Mouse (Mus musculus) liver, embryonic 11.5 days (tissue): Measurements from ENCODE around the gene Eif4a3. TPM values are rescaled to one million over a fixed set of nuclear protein-coding genes. Genes with fewer than 3 reads are reported as not detected.
"Not testable (repeated sequence)": the region's sequence is repeated elsewhere in the genome, so short reads cannot be mapped to it uniquely, and the experiment has no call there.

Experiments used
- ATAC-seq: fragments of 200-750 bp; cut with Nextera tagmentation; replicated peaks from 2 replicates; pipeline ENCODE4 v1.8.0; 2017; ENCODE audit warnings: moderate number of reproducible peaks, mild to moderate bottlenecking, moderate TSS enrichment, moderate library complexity; ENCODE audit not compliant: low FRiP score
- DNase-seq: peaks from one replicate; pipeline ENCODE4 v3.0.0-alpha.2; 2017; ENCODE audit warnings: low spot score
- H3K27ac ChIP-seq: fragments of 300-500 bp; sonication (generic); 2 replicates; pipeline ENCODE4 v1.5.1; 2014; ENCODE audit warnings: mild to moderate bottlenecking, low read depth, low read length, control low read depth
- H3K27me3 ChIP-seq: fragments of 300-500 bp; sonication (generic); replicated peaks from 2 replicates; pipeline ENCODE4 v1.6.1; 2014; ENCODE audit warnings: low read length, mixed read lengths; ENCODE audit not compliant: control insufficient read depth, insufficient read depth
- H3K36me3 ChIP-seq: fragments of 300-500 bp; sonication (generic); 2 replicates; pipeline ENCODE4 v1.6.1; 2014; ENCODE audit warnings: mild to moderate bottlenecking, low read length, moderate library complexity, mixed read lengths; ENCODE audit not compliant: control insufficient read depth, insufficient read depth
- H3K4me1 ChIP-seq: fragments of 300-500 bp; sonication (generic); replicated peaks from 2 replicates; pipeline ENCODE4 v1.6.1; 2014; ENCODE audit warnings: low read length, mixed read lengths; ENCODE audit not compliant: control insufficient read depth, insufficient read depth
- H3K4me2 ChIP-seq: fragments of 300-500 bp; sonication (generic); 2 replicates; pipeline ENCODE4 v1.6.1; 2014; ENCODE audit warnings: mild to moderate bottlenecking, control low read depth, moderate library complexity
- H3K4me3 ChIP-seq: fragments of 300-500 bp; sonication (generic); 2 replicates; pipeline ENCODE4 v1.5.1; 2014; ENCODE audit warnings: low read depth, low read length, control low read depth
- H3K9ac ChIP-seq: fragments of 300-500 bp; sonication (generic); 2 replicates; pipeline ENCODE4 v1.6.1; 2014; ENCODE audit warnings: low read depth, low read length, control low read depth
- H3K9me3 ChIP-seq: fragments of 300-500 bp; sonication (generic); 2 replicates; pipeline ENCODE4 v1.6.1; 2016; ENCODE audit warnings: low read length, inconsistent platforms, mixed read lengths; ENCODE audit not compliant: control insufficient read depth
- WGBS: fragments of 180-500 bp; shearing (Covaris S2); extraction: QIAGEN DNeasy Blood & Tissue Kit; methylation state at CpG from one replicate; pipeline ENCODE4 v1.1.7; 2014; 5-methylcytosine and 5-hydroxymethylcytosine counted together
- polyA plus RNA-seq: library from polyadenylated mRNA; unstranded; fragments of >200 nt; fragmentation: Nextera tagmentation; extraction: Ambion mirVana; gene quantifications from 2 replicates; pipeline ENCODE4 v1.2.1, GENCODE M21; 2014

The Eif4a3 gene
- polyA plus RNA-seq, 1 experiment from 2014 or later: 404 TPM

GRCm38 (mm10) chr11:119306762-119307657 is 7.1 kb upstream of the Eif4a3 start:
- DNase-seq (no peak), ATAC-seq (no peak)
- Histone ChIP-seq H3K9me3 (no peaks in the 10 kb centered on the region), H3K27me3 (peaks cover 18% of the 10 kb centered on the region), H3K36me3 (no peaks in the 10 kb centered on the region), H3K4me3 (no peak overlapping the region), H3K9ac (no peak overlapping the region), H3K27ac (no peak overlapping the region), H3K4me1 (no peaks in the 10 kb centered on the region), H3K4me2 (no peak overlapping the region)
- WGBS: 55% methylated on average over 13 of the region's 13 CpGs

DNA sequence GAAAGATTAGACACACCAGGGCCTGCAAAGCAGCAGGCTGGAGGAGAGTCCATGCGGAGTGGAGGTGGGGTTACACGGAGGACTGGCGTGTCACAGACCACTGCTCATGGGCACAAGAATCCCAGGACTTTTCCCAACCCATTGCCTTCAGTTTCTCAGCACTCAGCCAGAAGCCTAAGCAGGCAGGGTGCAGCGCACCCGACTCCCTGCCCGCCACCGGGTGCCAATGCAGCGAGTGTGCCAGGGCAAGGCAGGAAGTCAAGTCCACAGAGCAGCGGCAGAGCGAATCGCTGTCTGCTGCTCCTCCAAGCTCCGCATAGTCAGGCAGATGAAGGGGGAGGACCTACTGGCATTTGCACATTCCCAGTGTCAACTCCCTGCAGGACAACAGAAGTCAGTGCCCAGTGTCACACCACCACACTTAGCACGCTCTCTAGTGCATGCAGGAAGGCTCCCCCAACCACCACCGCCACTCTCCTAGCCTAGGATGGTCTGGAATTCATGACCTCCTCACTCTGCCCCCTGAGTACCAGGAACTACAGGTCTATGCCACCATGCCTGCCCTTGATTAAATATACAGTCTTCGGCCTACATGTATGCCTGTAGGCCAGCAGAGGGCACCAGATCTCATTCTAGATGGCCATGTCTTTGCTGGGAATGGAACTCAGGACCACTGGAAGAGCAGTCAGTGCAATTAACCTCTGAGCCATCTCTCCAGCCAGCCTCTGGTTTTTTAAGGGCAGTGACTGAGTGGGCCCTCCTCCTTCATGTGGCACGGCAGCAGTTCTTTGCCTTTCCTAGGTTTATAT is 5.2 kb upstream of the Eif4a3 start:
- Histone ChIP-seq H3K27ac (no peak overlapping the region), H3K4me1 (0 out of 2 replicates have a peak, but pooled peaks cover 4% of the 10 kb centered on the region), H3K4me2 (no peak overlapping the region), H3K9me3 (no peaks in the 10 kb centered on the region), H3K4me3 (no peak overlapping the region), H3K36me3 (no peaks in the 10 kb centered on the region), H3K27me3 (peaks cover 15% of the 10 kb centered on the region), H3K9ac (no peak overlapping the region)
- no peak for DNase-seq
- WGBS: 37% methylated on average over 16 of the region's 16 CpGs
- peak; percentile 36; the same call in 1 of the 2 replicates for ATAC-seq

DNA sequence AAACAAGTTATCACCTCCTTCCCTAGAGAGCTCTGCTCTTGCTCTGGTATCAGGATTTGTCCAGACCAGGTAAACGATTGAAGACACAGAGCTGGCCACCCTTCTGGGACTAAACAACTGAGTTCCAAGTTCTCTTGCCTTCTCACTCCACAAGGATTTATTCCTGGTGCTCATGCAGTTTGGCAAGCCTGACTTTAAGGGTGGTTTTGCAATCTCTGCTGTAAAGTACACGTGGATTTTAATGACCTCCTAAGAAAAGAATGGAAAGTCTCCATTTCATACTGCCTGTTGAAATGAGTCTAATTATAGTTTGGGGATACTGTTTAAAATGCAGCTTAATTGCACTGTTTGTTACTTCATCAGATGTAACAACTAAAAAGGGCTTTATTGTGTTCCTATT is 1.1 kb upstream of the Eif4a3 start:
- Histone ChIP-seq H3K4me1 (peaks cover 14% of the 10 kb centered on the region), H3K27me3 (peaks cover 13% of the 10 kb centered on the region), H3K9ac (no peak overlapping the region), H3K4me3 (no peak overlapping the region), H3K9me3 (no peaks in the 10 kb centered on the region), H3K27ac (no peak overlapping the region), H3K36me3 (peaks cover 17% of the 10 kb centered on the region), H3K4me2 (peak overlapping the region; percentile 91)
- ATAC-seq (no peak), DNase-seq (no peak)
- 31% methylated on average over 2 of the region's 2 CpGs for WGBS

DNA sequence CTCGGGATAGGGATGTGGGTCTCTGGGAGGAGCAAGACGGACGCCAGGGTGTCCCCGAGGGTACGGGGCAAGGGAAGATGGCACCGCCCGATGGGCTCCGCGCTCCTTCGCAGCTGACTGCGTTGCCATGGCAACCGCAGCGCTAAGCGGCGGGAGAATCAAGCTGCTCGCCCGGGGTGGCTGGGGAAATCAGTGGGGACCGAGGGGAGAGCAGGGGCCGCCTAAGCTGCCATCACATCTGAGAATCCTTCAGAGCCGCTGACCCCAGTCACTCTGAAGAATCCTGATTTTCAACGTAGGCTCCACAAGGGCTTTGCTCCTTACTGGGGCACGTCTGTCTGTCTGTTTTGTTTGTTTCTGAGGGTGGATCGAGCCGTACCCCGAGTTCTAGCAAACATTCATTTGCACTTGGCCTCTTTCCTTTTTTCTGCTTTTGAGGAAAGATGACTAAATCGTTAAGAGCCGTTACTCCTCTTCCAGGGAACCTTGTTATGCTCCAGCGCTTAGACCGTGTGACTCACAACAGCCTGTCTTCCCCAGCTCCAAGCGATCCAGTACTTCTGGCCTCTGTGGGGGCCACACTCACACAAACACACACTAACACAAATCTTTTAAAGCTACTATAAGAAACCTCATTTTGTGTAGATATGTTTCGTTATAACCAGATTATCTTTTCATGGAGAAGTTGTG is 502 bp upstream of the Eif4a3 start:
- peak; percentile 74 for ATAC-seq
- peak overlapping the region; percentile 91 for H3K4me2 ChIP-seq
- peaks cover 13% of the 10 kb centered on the region for H3K27me3 ChIP-seq
- H3K4me1 ChIP-seq: peaks cover 14% of the 10 kb centered on the region
- H3K9ac ChIP-seq: peak overlapping the region; percentile 98
- H3K4me3 ChIP-seq: peak overlapping the region; percentile 98
- H3K9me3 ChIP-seq: no peaks in the 10 kb centered on the region
- 3% methylated on average over 31 of the region's 31 CpGs for WGBS
- peak overlapping the region; percentile 74 for H3K27ac ChIP-seq
- peaks cover 19% of the 10 kb centered on the region for H3K36me3 ChIP-seq
- no peak for DNase-seq

DNA sequence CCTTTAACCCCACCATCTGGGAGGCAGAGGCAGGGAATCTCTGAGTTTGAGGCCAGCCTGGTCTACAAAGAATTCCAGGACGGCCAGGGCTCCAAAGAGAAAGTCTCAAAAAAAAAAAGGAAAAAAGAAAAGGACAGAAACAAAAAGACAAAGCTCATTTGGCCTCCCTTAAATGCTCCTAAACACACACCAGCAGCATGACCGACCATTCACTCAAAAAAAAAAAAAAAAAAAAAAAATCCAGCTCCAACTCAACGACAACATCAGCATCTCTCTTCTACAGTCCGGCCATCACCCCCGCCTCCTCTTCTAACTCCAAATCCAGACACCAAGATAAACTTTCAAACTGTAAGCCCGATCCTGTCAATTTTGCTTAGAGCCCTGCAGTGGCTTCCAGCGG is 972 bp downstream of the Eif4a3 start:
- Histone ChIP-seq H3K27me3 (0 out of 2 replicates have a peak, but pooled peaks cover 3% of the 10 kb centered on the region), H3K36me3 (peaks cover 34% of the 10 kb centered on the region), H3K4me1 (peaks cover 14% of the 10 kb centered on the region), H3K27ac (peak overlapping the region; percentile 74), H3K9ac (peak overlapping the region; percentile 98), H3K4me3 (peak overlapping the region; percentile 98), H3K9me3 (no peaks in the 10 kb centered on the region), H3K4me2 (peak overlapping the region; percentile 93)
- WGBS: 9% methylated on average over 7 of the region's 7 CpGs
- no peak for DNase-seq
- no peak for ATAC-seq

- H3K9me3 ChIP-seq: no peaks in the 10 kb centered on the region
These were observed 1.9 kb downstream of the Eif4a3 start for GRCm38 (mm10) chr11:119297996-119298395.

GRCm38 (mm10) chr11:119292861-119293260 is 7.0 kb downstream of the Eif4a3 start:
- not testable (repeated sequence) for H3K27ac ChIP-seq, H3K4me2 ChIP-seq, H3K9ac ChIP-seq, H3K27me3 ChIP-seq, ATAC-seq, H3K4me3 ChIP-seq, H3K9me3 ChIP-seq, H3K4me1 ChIP-seq, DNase-seq
- H3K36me3 ChIP-seq: peaks cover 84% of the 10 kb centered on the region
- WGBS: 93% methylated on average over 8 of the region's 8 CpGs

More at GRCm38 (mm10) chr11:119297996-119298395, 1.9 kb downstream of the Eif4a3 start:
- no peaks in the 10 kb centered on the region for H3K27me3 ChIP-seq
- H3K9ac ChIP-seq: no peak overlapping the region
- peaks cover 14% of the 10 kb centered on the region for H3K4me1 ChIP-seq
- H3K36me3 ChIP-seq: peaks cover 43% of the 10 kb centered on the region
- peak overlapping the region; percentile 98 for H3K4me3 ChIP-seq
- ATAC-seq: no peak
- no peak overlapping the region for H3K27ac ChIP-seq
- WGBS: 64% methylated on average over 6 of the region's 6 CpGs
- H3K4me2 ChIP-seq: peak overlapping the region; percentile 93
- no peak for DNase-seq

GRCm38 (mm10) chr11:119287207-119287992 is 12.5 kb downstream of the Eif4a3 start:
- H3K9ac ChIP-seq: no peak overlapping the region
- ATAC-seq (no peak), DNase-seq (no peak)
- H3K4me1 ChIP-seq: no peaks in the 10 kb centered on the region
- no peak overlapping the region for H3K27ac ChIP-seq
- H3K27me3 ChIP-seq: no peaks in the 10 kb centered on the region
- no peak overlapping the region for H3K4me3 ChIP-seq
- 88% methylated on average over 20 of the region's 20 CpGs for WGBS
- H3K4me2 ChIP-seq: no peak overlapping the region
- H3K9me3 ChIP-seq: no peaks in the 10 kb centered on the region
- peaks cover 51% of the 10 kb centered on the region for H3K36me3 ChIP-seq
